Mouse (Mus musculus) spleen, postnatal 14 days (tissue): Measurements from ENCODE around the gene Etnk2.
A peak's percentile ranks its signal among the peaks of the same experiment; 100 is the strongest.
"Not testable (repeated sequence)": the region's sequence is repeated elsewhere in the genome, so short reads cannot be mapped to it uniquely, and the experiment has no call there.

Source experiments
- DNase-seq, 2 experiments: peaks; one replicate each; pipeline ENCODE4 v3.0.0; 2021 to 2022; ENCODE audit warnings: low spot score in 2 of 2

Etnk2 gene

DNA sequence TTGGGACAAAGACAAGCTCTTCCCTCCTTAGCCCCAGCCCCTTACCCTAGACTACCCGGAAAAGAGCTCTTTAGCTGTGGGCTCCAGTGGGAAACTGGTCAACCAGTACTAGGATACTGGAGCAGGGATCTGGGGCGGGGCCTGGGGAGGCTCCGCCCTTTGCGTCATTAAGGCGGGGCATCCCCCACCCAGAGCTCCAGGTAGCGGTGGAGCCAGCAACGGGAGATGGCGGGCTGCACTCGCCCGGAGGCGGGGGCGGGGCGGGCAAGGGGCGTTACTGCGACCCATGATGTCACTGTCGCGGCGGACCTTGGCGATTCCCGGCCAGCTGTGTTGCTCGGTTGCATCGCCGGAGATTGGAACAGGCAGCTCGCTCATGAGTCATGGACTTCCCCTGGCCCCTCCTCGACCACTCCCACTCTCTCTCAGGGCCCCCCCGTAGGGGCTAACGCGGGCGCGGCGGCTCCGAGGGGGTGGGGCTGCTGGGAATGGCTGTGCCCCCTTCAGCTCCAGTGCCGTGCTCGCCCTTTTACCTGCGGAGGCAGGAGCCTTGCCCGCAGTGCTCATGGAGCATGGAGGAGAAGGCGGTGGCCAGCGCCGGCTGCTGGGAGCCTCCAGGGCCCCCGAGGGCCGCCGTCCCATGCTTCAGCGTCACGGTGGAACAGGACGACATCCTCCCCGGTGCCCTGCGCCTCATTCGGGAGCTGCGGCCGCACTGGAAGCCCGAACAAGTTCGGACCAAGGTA lies at the start of gene Etnk2:
TSS of gene Etnk2 (plus strand) at position 297 of the 746 bp plus-strand sequence.
- no peak for DNase-seq

DNA sequence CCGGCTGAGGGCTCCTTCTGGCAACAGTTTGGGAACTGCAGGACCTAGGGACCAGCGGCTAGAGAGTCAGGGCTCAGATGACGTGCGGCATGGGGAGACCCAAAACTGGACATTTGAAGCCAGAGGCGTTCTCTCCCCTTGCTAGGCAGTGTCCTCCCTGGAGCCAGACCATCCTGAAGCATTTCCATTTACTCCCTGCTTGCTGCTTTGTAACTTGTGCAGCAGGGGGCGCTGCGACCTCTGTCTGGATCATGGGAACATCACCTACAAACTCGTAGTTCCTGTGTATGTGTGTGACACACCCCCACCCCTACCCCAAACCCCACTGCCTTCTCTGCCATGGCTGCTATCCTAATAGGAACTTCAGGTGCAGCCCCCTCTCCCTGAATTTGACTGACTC lies 49.0 kb upstream of the Etnk2 start:
- DNase-seq: peak in 1 of 2 experiments; percentile 32

DNA sequence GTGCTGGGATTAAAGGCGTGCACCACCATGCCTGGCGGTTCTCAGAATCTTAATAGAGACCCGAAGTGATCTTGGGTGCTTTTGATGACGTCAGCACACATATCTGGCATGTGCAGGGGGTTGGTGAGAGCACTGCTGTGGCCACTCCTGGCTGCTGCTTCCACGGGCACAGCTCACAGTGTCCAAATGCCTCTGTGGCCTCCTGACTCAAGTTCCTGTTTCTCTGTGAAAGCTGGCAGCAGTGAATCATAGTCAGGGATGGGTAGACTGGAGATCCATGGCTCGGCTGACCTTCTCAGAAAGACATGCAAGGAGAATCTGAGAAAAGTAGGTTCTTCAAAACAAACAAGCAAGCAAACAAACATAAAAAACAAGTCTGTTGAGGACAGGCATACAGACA lies 47.6 kb upstream of the Etnk2 start:
- DNase-seq: no peak

DNA sequence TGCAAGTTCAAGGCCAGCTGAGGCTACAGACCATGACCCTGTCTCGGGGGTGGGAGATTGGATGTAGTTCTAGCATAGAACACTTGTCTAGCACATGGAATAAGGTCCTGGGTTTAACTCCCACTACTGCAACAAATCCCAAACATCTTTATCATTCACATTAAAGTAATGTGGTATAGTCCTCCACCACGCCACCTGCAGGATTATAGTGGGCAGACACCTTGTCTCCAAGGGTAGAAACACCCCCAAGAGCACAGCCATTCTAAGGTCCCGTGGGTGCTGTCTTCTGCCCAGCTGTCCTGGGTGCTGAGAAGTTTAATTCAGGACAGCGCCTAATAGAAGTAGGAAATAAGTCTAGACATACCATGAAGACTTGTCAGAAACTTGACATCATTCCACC lies 46.8 kb upstream of the Etnk2 start:
- DNase-seq: no peak

DNA sequence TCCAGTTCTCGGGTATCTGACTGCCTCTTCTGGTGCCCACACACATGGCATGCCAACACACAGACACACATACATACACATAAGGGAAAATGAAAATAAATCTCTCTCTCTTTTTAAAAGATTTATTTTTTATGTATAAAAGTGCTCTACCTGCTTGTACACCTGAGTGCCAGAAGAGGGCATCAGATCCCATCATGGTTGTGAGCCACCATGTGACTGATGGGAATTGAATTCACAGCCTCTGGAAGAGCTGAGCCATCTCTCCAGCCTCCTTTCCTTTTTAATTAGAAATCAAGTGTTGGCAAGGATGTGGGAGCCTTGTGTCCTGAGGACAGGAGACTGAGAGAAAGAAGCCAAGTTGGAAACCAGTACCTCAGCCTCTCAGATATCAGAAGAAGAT lies 46.2 kb upstream of the Etnk2 start:
- DNase-seq: no peak

DNA sequence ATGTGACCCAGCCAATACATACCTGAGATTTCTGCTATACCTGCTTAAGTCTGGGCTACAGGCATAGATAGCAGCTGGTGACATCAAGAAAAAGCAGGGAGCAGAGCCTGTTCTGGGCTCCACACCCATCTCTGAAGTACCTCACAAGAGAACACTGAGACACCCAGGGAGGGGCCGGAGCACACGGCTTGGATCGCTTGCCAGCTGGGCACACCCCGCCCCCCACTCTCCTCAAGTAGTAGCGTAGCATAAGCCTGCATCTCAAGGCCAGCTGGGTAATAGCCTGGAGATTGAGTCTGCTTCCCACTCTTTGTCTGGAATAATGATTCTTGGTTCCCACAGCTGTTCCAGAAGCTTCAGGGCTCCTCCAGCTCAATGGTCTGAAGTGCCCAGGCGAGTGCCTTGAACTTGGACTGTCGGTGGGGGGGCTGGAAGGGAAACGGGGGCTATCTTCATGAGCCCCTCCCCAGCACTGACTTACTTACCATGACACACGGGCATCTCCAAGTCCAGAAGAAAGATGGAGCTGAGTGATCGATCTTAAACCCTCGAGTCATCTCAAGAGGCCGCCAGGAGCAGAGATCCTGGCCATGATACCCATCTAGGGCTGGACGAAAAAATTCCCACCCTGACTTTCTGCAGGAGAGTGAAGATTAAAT lies 42.0 kb upstream of the Etnk2 start, which contains the start of gene Kiss1:
TSS of gene Kiss1 (plus strand) at position 609 of the 659 bp plus-strand sequence.
- DNase-seq: no peak

DNA sequence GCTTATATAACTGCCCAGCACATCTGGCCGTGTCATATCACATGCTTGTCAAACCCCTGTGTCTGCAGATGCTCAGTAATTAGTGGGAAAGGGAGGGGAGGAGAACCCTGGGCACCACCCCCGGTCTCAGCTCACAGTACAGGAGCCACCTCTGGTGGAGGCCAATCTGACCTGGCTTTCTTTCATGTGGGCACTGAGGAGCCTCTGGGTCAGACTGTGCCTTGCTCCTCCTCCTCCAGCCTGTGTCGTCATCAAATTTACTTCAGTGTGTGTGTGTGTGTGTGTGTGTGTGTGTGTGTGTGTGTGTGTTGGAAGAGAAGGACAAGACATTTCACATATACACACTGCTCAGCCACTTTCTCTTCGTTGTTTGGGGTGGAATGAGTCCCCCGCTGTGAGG lies 40.0 kb upstream of the Etnk2 start:
- no peak for DNase-seq

DNA sequence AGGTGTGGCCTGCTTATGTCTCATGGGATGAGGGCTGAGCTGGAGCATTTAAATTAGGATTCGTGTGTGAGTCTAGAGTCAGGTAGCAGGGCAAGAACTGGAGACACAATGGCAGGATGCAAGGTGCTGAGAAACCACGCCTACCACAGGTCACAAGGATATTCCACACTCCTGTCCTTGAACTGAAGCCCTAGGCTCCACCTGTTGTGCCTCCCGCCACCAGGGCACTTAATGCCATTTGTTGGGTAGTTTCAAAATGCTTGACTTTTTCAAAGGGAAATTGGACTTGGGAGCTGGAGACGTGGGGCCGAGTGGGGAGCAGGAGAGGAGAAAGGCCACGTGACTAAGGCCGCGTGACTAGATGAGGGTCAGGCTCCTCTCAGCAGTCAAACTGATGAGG lies 37.4 kb upstream of the Etnk2 start:
- no peak for DNase-seq

DNA sequence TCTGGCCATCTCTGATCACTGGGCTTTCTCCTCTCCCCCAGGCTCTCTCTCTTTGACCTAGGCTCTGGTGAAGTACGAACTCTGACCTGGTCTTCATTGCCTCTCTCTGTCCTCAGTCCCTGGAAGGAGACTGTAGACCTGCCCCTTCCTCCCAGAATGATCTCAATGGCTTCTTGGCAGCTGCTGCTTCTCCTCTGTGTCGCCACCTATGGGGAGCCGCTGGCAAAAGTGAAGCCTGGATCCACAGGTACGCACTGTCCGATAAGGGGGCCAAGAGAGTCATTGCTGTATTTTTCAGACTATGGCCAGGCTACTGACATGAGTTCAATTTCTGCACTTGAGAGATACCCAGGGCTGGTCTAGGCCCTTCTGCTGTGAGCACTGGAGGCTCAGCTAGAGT lies 36.3 kb upstream of the Etnk2 start:
- DNase-seq: no peak

DNA sequence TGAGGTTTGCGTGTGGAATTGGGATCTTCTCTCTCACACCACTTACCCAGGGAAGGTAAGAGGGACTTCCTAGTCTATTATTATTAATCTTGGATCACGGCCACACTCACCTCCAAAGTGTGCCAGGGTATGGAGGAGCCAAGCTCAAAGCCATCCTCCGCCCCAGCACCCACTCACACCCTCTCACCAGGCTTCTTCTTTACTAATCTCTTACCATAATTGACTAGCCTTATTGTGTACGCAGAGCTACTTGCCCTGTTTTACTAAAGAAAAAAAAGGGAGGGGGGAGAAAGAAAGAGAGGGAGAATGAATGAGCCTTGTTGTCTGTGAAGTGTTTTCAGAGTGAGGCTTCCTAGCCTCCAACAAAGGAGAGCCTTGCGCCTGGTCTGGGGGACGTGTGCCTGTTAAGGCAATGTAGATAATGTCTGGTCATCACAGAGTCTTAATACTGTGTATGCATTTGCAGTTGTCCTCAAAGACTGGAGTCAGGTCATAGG lies 35.0 kb upstream of the Etnk2 start:
- no peak for DNase-seq

DNA sequence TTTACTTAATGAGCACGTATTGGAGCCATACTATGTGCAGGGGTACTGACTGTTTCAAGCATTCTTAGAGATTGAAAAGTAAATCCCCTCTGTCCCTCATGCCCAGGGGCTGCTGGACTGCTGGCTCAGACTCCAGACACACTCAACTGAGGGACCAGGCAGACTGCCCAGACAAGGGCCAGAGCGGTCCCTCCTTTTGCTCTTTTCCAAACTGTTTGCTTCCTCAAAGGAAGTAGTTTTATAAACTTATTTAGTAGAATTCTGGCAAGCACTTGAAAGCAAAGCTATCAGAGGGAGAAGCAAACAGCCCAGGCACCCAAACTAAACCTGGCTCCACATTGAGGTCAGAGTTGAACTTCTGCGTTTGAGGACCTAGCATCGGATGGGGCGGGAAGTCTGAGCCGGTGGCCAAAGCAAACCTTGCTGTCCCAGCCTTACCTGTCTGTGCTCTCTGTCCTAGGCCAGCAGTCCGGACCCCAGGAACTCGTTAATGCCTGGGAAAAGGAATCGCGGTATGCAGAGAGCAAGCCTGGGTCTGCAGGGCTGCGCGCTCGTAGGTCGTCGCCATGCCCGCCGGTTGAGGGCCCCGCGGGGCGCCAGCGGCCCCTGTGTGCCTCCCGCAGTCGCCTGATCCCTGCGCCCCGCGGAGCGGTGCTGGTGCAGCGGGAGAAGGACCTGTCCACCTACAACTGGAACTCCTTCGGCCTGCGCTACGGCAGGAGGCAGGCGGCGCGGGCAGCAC lies 34.3 kb upstream of the Etnk2 start:
- DNase-seq: no peak

DNA sequence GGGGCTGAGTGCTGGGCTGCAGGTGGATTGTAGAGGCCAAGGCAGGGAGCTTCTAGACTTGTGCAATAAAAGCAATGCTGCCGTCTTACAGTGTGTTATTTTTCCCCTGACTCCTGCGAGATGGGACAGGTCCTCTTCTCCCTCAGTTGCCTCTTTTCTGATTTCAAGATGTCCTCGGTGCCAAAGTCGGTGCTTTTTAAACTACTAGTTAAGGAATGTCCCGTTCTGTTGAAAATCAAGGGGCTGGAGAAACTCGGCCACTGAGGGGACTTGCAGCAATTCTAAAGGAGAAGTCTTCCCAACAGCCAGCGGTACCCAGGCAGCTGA lies 33.8 kb upstream of the Etnk2 start:
- no peak for DNase-seq

DNA sequence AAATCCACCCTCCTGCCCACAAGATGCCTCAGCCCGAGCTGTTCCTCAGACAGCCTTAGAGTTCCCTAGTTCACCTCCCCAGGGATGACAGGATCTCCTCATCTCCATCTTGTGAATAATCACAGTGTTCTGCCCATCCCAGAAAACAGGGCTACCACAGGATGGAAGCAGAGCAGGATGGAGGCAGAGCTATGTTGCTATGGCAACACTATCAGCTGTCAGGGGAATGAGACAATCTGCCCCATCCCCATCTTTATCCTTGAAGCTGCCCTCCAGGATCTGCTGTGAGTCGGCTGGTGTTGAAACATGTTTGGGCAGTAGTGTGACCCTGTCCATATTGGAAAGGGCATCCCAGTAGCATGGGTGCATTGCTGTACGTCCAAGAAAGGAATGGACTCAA lies 32.2 kb upstream of the Etnk2 start:
- DNase-seq: no peak

DNA sequence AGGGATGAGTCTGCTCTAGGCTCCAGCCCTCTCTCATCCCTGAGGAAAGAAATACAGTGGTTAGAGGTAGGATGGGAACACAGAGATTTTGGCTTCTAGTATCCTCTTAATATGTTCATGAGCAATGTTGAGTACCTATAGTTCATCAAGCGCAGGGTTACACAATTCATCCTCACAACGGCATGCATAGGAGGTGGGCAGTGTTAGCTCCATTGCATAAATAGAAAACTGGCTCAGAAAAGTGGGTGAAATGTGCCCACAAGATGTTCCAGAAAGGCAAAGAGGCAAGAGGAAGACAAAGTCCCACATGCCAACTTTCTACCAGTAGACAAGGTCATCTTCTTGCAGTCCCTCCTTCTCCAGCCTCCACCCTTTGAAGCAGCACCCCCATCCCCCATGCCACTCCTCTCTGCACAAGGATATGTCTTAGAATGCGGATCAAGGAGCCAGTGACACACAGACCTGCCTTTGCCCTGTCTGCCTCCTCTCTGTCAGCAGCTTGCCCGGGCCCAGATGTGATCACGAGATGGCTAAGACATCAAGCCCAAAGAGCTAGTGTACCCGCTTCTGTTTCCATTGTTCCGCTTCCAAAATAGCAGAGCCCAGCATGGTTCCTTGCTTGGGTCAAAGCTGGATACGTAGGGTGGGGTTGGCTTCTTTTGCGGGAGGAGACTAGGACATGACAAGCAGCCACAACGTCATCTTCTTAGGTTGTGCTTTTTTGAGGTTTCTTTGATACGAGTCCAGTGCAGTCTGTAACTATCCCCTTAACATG lies 30.5 kb upstream of the Etnk2 start:
- no peak for DNase-seq

DNA sequence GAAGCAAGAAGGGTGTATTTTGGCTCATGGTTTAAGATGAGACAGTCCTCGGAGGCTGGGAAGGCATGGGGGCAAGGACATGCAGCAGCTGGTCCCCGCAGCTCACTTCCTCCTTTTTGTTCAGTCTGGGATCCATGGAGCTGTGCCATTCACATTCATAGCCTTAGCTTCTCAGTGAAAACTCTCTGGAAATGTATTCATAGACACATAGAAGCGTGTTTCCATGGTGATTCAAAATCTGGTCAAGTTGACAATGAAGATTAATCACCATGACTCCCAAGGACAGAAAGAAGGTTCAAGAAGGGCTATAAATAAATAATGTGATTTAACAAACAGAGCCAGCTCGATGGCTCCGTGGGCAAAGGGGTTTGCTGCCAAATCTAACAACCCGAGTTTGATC lies 29.4 kb upstream of the Etnk2 start:
- DNase-seq: no peak

DNA sequence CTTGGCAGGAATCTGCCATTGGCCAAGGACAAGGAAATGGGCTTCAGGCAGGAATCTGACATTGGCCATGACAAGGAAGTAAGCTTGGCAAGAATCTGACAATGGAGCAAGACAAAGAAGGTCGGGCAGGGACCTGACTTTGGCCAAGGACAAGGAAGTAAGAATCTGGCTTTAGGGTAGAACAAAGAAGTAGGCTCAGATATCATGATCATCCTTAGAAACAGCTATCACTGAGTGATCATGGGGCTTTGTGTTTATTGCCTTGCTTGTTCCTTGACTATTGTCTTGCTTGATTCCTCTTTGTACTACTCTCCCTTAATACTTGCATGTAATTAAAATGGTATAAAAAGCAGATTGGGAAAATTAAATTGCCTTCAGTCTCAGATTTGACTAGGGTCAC lies 23.0 kb upstream of the Etnk2 start:
- DNase-seq: not testable (repeated sequence)

DNA sequence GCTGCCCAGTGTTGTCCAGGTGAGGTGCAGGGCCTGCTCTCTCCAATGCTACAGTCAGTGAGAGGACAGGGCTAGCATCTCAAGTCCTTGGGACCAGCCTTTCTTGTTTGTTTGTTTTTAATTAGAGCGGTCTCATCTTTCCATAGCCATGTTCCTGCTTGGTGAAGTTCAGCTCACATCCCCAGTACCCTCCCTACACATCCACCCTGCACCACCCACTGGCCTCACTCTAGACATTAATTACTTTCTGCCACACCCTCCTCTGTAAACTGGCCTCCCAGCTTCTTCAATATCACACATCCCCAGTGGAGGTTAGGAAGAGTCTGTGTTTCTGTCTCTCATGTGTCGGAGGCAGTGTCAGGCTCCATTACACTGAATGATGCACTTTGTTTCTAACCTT lies 19.0 kb upstream of the Etnk2 start:
- DNase-seq: no peak

DNA sequence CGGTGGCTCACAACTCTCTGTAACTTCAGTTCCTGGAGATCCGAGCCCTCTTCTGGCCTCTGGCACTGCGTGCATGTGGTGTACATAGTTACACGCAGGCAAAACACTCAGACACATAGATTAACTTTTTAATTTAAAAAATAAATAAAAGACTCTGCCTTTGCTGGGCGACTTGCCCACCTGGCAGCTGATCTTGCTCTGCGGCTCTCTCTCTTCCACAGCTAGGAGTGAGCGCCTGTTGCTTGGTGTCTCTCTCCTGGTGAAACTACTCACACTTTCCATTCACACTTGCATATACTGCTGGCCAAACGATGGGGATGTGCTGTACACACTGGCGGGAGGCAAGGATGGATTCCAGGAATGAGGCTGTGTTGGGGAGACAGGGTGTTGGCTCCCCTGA lies 16.8 kb upstream of the Etnk2 start:
- no peak for DNase-seq

DNA sequence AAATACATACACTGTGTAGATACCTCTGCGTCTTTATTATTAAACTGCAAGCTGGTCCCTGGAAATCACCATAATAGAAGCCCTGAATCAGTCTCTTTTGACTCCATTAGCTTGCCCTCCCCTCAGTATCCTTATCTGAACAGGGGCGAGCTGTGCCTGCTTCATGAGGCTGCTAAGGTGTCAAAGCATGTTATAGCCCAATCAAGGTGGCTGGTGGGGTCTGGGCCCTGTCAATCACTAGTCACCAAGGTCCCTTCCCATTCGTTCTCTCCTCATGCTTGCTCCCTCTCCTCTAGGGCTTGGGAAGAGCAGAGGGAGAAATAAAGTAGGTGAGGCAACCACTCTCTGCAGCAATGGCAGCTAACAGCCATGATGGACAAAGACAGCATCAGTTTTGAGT lies 16.1 kb upstream of the Etnk2 start:
- DNase-seq: no peak

DNA sequence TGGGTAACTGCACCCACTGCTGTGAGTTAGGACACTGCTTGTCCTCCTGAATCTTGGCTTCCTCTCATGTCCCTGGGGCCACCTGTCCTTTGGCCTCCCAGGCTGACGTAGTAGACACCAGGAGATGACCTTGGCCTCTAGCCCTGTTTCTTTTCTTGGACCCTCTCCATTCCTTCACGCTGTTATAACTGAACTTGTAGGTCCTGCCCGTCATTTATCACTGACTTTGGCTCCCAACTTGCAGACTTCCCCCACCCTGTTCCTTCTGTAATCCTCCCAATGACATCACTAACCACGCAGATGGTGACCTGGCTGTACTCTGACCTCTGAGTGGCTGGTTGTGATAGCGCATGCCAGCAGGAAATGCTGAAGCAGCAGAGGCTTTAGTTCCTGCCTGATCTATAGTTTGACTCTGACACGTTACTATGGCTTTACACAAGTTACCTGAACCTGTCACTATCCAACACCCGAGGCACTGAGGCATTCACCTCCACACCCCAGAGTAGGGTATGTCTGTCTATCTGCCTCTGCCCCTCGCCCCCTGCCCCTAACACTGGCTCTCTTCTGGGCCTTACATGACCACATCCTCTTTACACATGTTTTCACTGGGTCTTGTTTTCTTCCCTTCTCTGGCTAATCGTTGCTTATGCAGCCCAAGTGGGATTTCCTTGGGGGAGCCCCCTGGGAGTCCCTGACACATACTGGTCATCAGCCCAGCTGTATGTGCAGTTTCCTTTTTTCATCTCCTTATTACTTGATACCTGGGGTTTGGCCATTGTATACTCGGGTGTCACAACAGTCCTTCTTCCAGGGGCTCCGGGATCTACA lies 15.5 kb upstream of the Etnk2 start:
- DNase-seq: no peak

DNA sequence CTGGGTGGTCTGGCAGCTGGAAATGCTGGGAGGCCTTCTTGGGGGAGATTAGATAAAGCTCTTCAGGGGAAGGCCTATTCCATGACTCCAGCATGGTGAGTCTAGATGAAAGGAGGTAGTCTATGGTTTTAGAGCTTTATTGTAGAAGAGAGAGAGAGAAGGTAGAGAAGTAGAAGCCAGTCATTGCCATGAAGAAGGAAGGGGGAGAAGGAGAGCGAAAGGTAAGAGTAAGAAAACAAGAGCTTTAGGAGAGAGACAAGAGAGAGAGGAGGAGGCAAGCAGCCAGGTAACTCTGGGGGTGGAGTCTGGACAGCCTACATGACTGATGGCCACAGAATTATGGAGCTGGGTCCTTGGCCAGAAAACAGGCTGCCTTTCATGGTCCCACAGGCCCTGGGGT lies 13.2 kb upstream of the Etnk2 start, which contains the start of gene Ren1:
TSS of gene Ren1 (plus strand) at position 301 of the 400 bp plus-strand sequence.
- DNase-seq: no peak
